In the genomic region with DNA sequence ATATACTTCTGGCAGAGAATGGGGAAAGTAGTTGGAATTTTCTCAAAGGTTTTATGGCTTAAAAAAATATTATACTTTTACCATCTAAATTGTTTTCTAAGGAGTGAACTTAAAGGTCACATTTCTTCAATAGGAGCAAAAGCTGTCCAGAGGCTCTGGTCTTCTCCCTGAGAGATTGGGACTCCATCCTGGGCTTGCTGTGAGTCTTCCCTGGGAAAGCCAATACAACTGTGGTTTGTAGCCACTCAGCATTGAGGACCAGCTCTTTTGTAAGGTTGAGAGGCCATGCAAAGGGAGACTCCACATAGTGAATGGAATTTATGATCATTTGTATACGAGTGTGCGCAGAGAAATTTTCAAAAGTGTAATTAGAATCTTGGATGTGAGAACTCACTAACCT, we compare ENCODE assay signal across 25 mouse cellular contexts.
"Had no signal": no experiment of that assay in that cellular context is flagged by ENCODE, and none has a peak within 500 bp of the region (broad histone marks: within the 10 kb centered on the region; RNA-seq: fewer than 3 reads in every experiment).

No protein-coding gene starts in this region.

- ATAC-seq: hindbrain, postnatal 0 days; intestine, embryonic 16.5 days had no signal

- H3K27me3 ChIP-seq: heart, embryonic 13.5 days; heart, embryonic 15.5 days; hindbrain, embryonic 13.5 days; hindbrain, embryonic 15.5 days; kidney, embryonic 15.5 days; limb, embryonic 13.5 days; limb, embryonic 15.5 days had no signal

- DNase-seq: gastrocnemius, postnatal 14 days; gastrocnemius, postnatal 36 days; heart, adult 11 months; heart, adult 2 months; heart, postnatal 14 days; heart, postnatal 36 days; kidney, adult 11 months; kidney, adult 2 months; kidney, adult 9 months; kidney, postnatal 14 days; kidney, postnatal 36 days; layer of hippocampus, adult 9-11 months; layer of hippocampus, postnatal 36 days; left cerebral cortex, postnatal 4 days had no signal

- H3K4me1 ChIP-seq: heart, embryonic 15.5 days; hindbrain, embryonic 13.5 days; hindbrain, embryonic 15.5 days; kidney, embryonic 15.5 days had no signal

- H3K27ac ChIP-seq: heart, adult 2 months; heart, embryonic 13.5 days; heart, embryonic 15.5 days; hindbrain, embryonic 13.5 days; hindbrain, embryonic 15.5 days; hindbrain, postnatal 0 days; kidney, embryonic 15.5 days; kidney, postnatal 0 days; limb, embryonic 13.5 days; limb, embryonic 15.5 days had no signal

- H3K36me3 ChIP-seq: heart, embryonic 13.5 days; heart, embryonic 15.5 days; hindbrain, embryonic 13.5 days; hindbrain, embryonic 15.5 days; kidney, embryonic 15.5 days; limb, embryonic 13.5 days; limb, embryonic 15.5 days had no signal

- H3K4me3 ChIP-seq: heart, adult 2 months; heart, embryonic 13.5 days; heart, embryonic 15.5 days; hindbrain, embryonic 13.5 days; hindbrain, embryonic 15.5 days; kidney, embryonic 15.5 days; limb, embryonic 13.5 days; limb, embryonic 15.5 days had no signal

- H3K9ac ChIP-seq: heart, embryonic 13.5 days; heart, embryonic 15.5 days; hindbrain, embryonic 13.5 days; hindbrain, embryonic 15.5 days; kidney, embryonic 15.5 days; limb, embryonic 13.5 days; limb, embryonic 15.5 days had no signal

- H3K4me2 ChIP-seq: heart, embryonic 11.5 days; heart, embryonic 13.5 days; heart, embryonic 15.5 days; hindbrain, embryonic 13.5 days; hindbrain, embryonic 15.5 days; kidney, embryonic 15.5 days; limb, embryonic 13.5 days; limb, embryonic 15.5 days had no signal

- H3K9me3 ChIP-seq: heart, embryonic 13.5 days; heart, embryonic 15.5 days; hindbrain, embryonic 13.5 days; hindbrain, embryonic 15.5 days; kidney, embryonic 15.5 days; limb, embryonic 13.5 days; limb, embryonic 15.5 days had no signal
